ENCODE assay signal across 8 mouse cellular contexts in genomic region chrX:73966248-73967176, GRCm38 (mm10). TPM values are rescaled to one million over a fixed set of nuclear protein-coding genes. Genes with fewer than 3 reads are reported as not detected.
DNase-seq lines count a peak whose midpoint lies in the region; ATAC-seq and TF ChIP-seq lines count a peak whose summit lies in the region.

Gene Hcfc1 (minus strand): TSS chrX:73966357.

- H3K36me3 ChIP-seq in G1E (replicated peaks) = peaks cover 31% of the 10 kb centered on the region
- H3K36me3 ChIP-seq in forebrain, postnatal 0 days (ENCODE audit: insufficient read depth) = no peaks in the 10 kb centered on the region
- H3K36me3 ChIP-seq in lung, embryonic 15.5 days = no peaks in the 10 kb centered on the region

- peak; percentile 37; the same call in 1 of the 2 replicates for ATAC-seq in G1E (ENCODE audit: extremely low read depth, insufficient number of reproducible peaks, low FRiP score, poor library complexity, severe bottlenecking)
- peak; percentile 73 for ATAC-seq in forebrain, postnatal 0 days
- ATAC-seq in lung, embryonic 15.5 days (ENCODE audit: borderline replicate concordance, extremely low read depth, low FRiP score, low TSS enrichment) = peak; percentile 73

- peak within 1 kb of the TSS; percentile 84 for H3K4me3 ChIP-seq in G1E (ENCODE audit: low read depth, low read length)
- peak within 1 kb of the TSS; percentile 61 for H3K4me3 ChIP-seq in forebrain, postnatal 0 days (ENCODE audit: low read depth, low read length)
- H3K4me3 ChIP-seq in lung, embryonic 15.5 days = peak within 1 kb of the TSS; percentile 59

- no peaks in the 10 kb centered on the region for H3K9me3 ChIP-seq in G1E (replicated peaks)
- H3K9me3 ChIP-seq in forebrain, postnatal 0 days (ENCODE audit: low read length) = no peaks in the 10 kb centered on the region
- H3K9me3 ChIP-seq in lung, embryonic 15.5 days = no peaks in the 10 kb centered on the region

- peak within 1 kb of the TSS; percentile 99 for H3K27ac ChIP-seq in forebrain, postnatal 0 days (ENCODE audit: low read depth, low read length)
- H3K27ac ChIP-seq in lung, embryonic 15.5 days = peak within 1 kb of the TSS; percentile 99

- peaks cover 42% of the 10 kb centered on the region for H3K4me1 ChIP-seq in G1E (ENCODE audit: insufficient read depth, low read depth, low read length)
- peaks cover 10% of the 10 kb centered on the region; the same call in 1 of the 2 replicates for H3K4me1 ChIP-seq in forebrain, postnatal 0 days (ENCODE audit: insufficient read depth)
- H3K4me1 ChIP-seq in lung, embryonic 15.5 days = peaks cover 18% of the 10 kb centered on the region

- peak within 1 kb of the TSS; percentile 60 for H3K4me2 ChIP-seq in forebrain, postnatal 0 days (ENCODE audit: low read depth)
- peak within 1 kb of the TSS; percentile 70 for H3K4me2 ChIP-seq in lung, embryonic 15.5 days

- no peaks in the 10 kb centered on the region for H3K27me3 ChIP-seq in G1E (ENCODE audit: insufficient read depth, low read length)
- H3K27me3 ChIP-seq in forebrain, postnatal 0 days (ENCODE audit: insufficient read depth, low read length) = no peaks in the 10 kb centered on the region
- no peaks in the 10 kb centered on the region for H3K27me3 ChIP-seq in lung, embryonic 15.5 days

- WGBS in forebrain, postnatal 0 days = 29% methylated on average over 58 of the region's 58 CpGs
- 16% methylated on average over 57 of the region's 58 CpGs for WGBS in lung, embryonic 15.5 days

- H3K9ac ChIP-seq in forebrain, postnatal 0 days = peak within 1 kb of the TSS; percentile 74
- peak within 1 kb of the TSS; percentile 59 for H3K9ac ChIP-seq in lung, embryonic 15.5 days

- DNase-seq in G1E (ENCODE audit: low spot score) = peak; percentile 76
- peak; percentile 87 to 89 for DNase-seq in cerebellum, adult 18-20 months
- peak; percentile 92 for DNase-seq in forebrain, postnatal 0 days
- DNase-seq in heart, postnatal 4 days = peak; percentile 92
- peak; percentile 89 to 92 for DNase-seq in layer of hippocampus, adult 8-10 months (ENCODE audit: low spot score in 2 of 2)
- peak; percentile 85 for DNase-seq in ovary, adult 18-20 months (ENCODE audit: low spot score)
- DNase-seq in thymus, postnatal 0 days (ENCODE audit: low spot score) = peak; percentile 86

- TF ChIP-seq CTCF in G1E (IDR thresholded peaks at IDR 0.05; ENCODE audit: low read depth, low read length) = no peak
- TF ChIP-seq CTCF in forebrain, postnatal 0 days (IDR thresholded peaks at IDR 0.05; ENCODE audit: low read depth) = no peak

RNA-seq across cellular contexts. Expression of gene Hcfc1, which starts in this region (rescaled TPM):
- 222 and 230 TPM in 2 replicates for total RNA-seq in G1E (2014; fragmentation: Nextera tagmentation)
- total RNA-seq in G1E (2017) = 40.8 and 47.3 TPM in 2 replicates
- polyA plus RNA-seq in G1E (2012) = 148 and 184 TPM in 2 replicates
- total RNA-seq in forebrain, postnatal 0 days (2014; rRNA removed) = 69.7 and 102 TPM in 2 replicates
- polyA plus RNA-seq in forebrain, postnatal 0 days (2015; fragmentation: Nextera tagmentation; extraction: Ambion mirVana) = 23.1 and 30.8 TPM in 2 replicates
- total RNA-seq in heart, postnatal 4 days (2021) = 10 to 100 TPM; 73.9 to 79.3 TPM
- 10 to 100 TPM; 72.7 to 77.3 (median 73.3) TPM for total RNA-seq in layer of hippocampus, adult 8-10 months (2022)
- polyA plus RNA-seq in lung, embryonic 15.5 days (2015; fragmentation: Nextera tagmentation; extraction: Ambion mirVana) = 52.9 and 56.8 TPM in 2 replicates
- 47.2 and 55.7 TPM in 2 replicates for polyA plus RNA-seq in thymus, postnatal 0 days (2015; fragmentation: Nextera tagmentation; extraction: Ambion mirVana)

Comparison
In these comparisons a context has a peak if more than half of its experiments do, and no peak if none do; other contexts are left out.
1. Peak in every context shown above with its lines: DNase-seq, ATAC-seq, H3K4me3 ChIP-seq and H3K27ac ChIP-seq.